Mouse (Mus musculus): ENCODE data around the gene Szt2.

GRCm38 (mm10) chr4:118445781-118446414, 36.8 kb upstream of the Szt2 start:
- TF ChIP-seq CTCF (IDR thresholded peaks at IDR 0.05; ENCODE audit: low read depth, low read length): no peak
- no peak for TF ChIP-seq GATA1 (IDR thresholded peaks at IDR 0.05; ENCODE audit: borderline replicate concordance, low read length)
- no peak for TF ChIP-seq TAL1 (conservative IDR thresholded peaks at IDR 0.05; ENCODE audit: low read depth, low read length)
- no peak for TF ChIP-seq POLR2AphosphoS5 (IDR thresholded peaks at IDR 0.05; ENCODE audit: insufficient replicate concordance, low read depth, low read length)
- no peak for TF ChIP-seq GATA2 (IDR thresholded peaks at IDR 0.05; ENCODE audit: borderline replicate concordance, low read depth, low read length)

All from G1E (cell line).